ENCODE assay signal across 1 mouse cellular context in the genomic region with DNA sequence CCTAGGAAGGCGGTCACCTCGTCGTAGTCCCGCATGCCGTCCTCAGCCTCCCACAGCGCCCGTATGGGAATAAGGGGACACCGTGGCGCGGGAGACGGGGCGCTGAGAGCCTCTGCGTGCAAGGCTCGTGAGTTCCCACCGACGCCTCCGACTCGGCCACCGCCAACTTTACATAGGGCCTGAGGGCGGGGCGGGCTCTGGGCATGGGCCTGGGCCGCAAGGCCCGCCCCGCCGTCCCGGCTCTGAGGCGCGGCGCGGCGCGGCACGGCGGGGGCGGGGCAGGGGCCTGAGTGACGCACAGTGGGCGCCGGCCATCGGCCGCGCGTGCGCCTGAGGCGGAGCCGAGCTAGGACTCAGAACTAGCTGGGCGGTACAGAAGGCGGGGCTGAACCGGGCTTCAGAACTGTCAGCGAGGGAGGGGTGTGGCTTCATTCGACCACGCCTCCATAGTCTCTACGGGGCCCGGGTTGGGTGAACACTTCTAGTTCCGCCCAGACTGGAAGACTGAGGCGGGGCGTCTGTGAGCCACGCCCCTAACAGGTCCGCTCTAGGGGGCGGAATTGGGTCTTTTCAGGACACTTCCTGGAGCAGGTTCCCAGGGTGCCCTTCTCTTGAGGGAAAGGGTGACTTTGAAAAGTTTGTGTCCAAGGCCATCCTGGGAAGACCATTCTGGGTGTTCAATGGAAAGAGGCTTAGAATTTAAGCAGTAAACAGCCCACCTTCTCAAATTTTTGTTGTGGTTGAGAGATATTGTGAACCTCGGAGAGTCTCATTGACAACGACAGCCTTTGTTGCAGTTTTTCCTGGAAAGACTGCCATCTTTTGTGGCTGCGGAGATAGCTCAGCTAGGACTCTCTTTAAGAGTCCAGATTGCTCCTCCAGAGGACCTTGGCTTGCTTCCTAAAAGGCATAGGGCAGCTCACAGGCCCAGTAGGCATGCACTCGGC.
TF ChIP-seq lines count a peak whose summit lies in the region.

A gene (minus strand): TSS at position 156 of the 947 bp plus-strand sequence.

TF ChIP-seq in CH12.LX, 34 proteins besides CTCF, POLR2A, EP300 and RAD21 (continued from another document):
- TF ChIP-seq ETS1 (conservative IDR thresholded peaks at IDR 0.05; ENCODE audit: low read depth, low read length) (0 out of 2 replicates have a peak, but pooled peaks have one; percentile 34), MYC (IDR thresholded peaks at IDR 0.05; ENCODE audit: low read depth, low read length) (0 out of 2 replicates have a peak, but pooled peaks have one; percentile 36), MAFK (IDR thresholded peaks at IDR 0.05; ENCODE audit: insufficient replicate concordance, low read length) (no peak), ZC3H11A (IDR thresholded peaks at IDR 0.05; ENCODE audit: low read depth, low read length) (no peak), MXI1 (IDR thresholded peaks at IDR 0.05; ENCODE audit: low read depth, low read length) (peak; percentile 42; the same call in 1 of the 2 replicates), ELF1 (IDR thresholded peaks at IDR 0.05; ENCODE audit: low read depth, low read length) (peak; percentile 95), NELFE (IDR thresholded peaks at IDR 0.05; ENCODE audit: low read depth, low read length) (peak; percentile 90), TCF12 (IDR thresholded peaks at IDR 0.05; ENCODE audit: low read depth, low read length) (peak; percentile 57), MAZ (IDR thresholded peaks at IDR 0.05; ENCODE audit: low read depth, low read length) (no peak; the same call in 1 of the 2 replicates), CHD1 (IDR thresholded peaks at IDR 0.05; ENCODE audit: low read depth, low read length) (peak; percentile 89), SIN3A (IDR thresholded peaks at IDR 0.05; ENCODE audit: low read length) (peak; percentile 82), BHLHE40 (IDR thresholded peaks at IDR 0.05; ENCODE audit: low read depth, low read length) (peak; percentile 93), USF2 (conservative IDR thresholded peaks at IDR 0.05; ENCODE audit: low read depth, low read length) (no peak), HCFC1 (IDR thresholded peaks at IDR 0.05; ENCODE audit: low read depth, low read length) (peak; percentile 69; the same call in 1 of the 2 replicates), NRF1 (IDR thresholded peaks at IDR 0.05; ENCODE audit: low read depth, low read length) (peak; percentile 99), ZKSCAN1 (IDR thresholded peaks at IDR 0.05; ENCODE audit: borderline replicate concordance, low read depth, low read length) (no peak), RCOR1 (conservative IDR thresholded peaks at IDR 0.05; ENCODE audit: low read depth, low read length) (no peak), POLR2AphosphoS2 (IDR thresholded peaks at IDR 0.05; ENCODE audit: low read depth, low read length) (peak; percentile 81; the same call in 1 of the 2 replicates)
